Mouse (Mus musculus) gonadal fat pad, adult 2 months (tissue): Measurements from ENCODE around the gene Castor2. TPM values are rescaled to one million over a fixed set of nuclear protein-coding genes. Genes with fewer than 3 reads are reported as not detected.
A peak's percentile ranks its signal among the peaks of the same experiment; 100 is the strongest.

Experiments
- DNase-seq: peaks from one replicate; pipeline ENCODE4 v3.0.0-alpha.2; 2012; ENCODE audit warnings: low read depth
- polyA plus RNA-seq: library from polyadenylated mRNA; depleted of rRNA; stranded (reverse); fragments of >200 nt; gene quantifications from 2 replicates; pipeline ENCODE4 v1.2.3, GENCODE M21; 2012

Castor2 gene
- polyA plus RNA-seq, 1 experiment: 5.8 TPM

DNA sequence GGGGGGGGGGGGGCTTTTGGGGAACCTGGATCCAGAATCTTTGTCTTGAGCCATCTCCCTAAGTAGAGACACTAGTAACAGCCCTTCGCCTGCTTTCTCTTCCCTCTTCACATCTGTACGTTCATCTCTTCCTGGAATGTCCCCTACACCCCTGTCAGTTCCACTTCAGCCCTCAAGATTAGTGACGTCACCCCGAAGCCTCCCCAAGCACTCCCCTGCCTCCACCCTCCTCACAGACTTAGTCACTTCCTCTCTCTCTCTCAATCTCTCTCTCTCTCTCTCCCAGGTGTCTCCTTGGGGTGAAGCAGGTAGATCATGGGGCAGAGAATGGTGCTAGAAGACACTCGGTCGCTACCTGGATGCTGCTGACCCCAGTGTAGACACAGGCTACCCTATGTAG, 3.2 kb downstream of the Castor2 start:
- DNase-seq: no peak

- DNase-seq: no peak
Observed at GRCm38 (mm10) chr5:134105829-134106228, 6.3 kb downstream of the Castor2 start.

GRCm38 (mm10) chr5:134114981-134115380, 15.5 kb downstream of the Castor2 start:
- no peak for DNase-seq

GRCm38 (mm10) chr5:134115639-134116259, 16.2 kb downstream of the Castor2 start:
- DNase-seq: no peak

GRCm38 (mm10) chr5:134118798-134119407, 19.4 kb downstream of the Castor2 start:
- DNase-seq: no peak

DNA sequence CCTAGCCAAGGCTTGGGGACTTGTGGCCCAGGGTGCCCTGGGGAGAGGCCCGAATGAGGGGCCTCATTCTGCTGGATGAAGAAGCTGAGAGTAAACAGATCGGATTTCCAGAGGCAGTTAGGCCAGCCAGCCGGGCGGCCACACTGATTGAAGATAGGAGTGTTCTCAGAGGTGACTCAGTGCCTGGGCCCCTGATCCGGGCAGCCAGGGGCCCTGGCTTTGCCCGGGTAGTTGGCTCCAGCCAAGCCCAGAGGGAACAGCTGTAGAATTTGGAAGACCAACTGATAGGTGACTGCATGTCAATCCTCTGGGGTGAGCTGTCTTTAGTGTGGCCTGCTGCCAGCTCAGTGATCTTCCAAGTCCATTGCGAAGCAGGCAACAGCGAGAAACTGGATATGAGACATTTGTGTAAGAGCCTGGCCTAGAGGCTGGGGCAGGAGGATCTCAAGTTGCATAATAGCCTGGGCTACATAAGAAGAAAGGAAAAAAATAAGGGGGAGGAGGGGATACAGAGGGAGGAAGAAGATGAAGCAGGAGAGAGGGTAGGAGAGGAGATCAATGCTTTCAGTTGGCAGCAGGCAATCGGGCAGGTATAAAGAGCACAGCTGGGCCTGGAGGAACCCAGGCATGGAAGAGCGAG, 20.1 kb downstream of the Castor2 start:
- peak; percentile 71 for DNase-seq

DNA sequence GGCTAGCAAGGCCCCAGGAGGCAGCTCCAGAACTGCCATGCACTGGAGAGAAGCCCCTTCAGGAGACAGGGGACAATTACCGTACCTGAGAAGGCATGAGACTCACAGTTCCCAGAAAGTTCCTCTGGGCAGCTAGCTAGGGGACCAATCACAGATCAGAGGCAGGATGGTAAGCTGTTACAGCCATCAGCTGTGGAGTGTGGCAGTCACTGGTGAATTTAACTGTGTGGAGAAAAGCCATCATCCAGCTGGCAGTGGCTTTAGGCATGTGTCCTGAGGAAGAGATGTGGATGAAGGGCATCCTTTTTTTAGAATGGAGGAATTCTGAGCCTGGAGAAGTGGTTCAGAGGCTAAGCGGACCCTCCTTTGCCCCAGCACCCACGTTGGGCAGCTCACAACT, 20.6 kb downstream of the Castor2 start:
- no peak for DNase-seq

GRCm38 (mm10) chr5:134121138-134121892, 21.8 kb downstream of the Castor2 start:
- no peak for DNase-seq

DNA sequence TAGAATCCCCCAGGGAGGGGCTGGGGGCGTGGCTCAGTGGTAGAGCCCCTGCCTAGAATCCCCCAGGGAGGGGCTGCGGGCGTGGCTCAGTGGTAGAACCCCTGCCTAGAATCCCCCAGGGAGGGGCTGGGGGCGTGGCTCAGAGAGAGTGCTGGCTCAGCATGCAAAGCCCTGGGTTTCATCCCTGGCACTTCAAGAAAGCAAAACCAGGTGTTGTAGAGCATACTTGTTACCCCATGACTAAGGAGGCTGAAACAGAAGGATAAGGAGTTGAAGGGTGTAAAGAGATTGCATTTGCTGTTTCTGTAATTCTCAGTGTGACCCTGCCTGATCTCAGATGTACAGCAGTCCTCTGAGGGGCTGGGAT, 22.4 kb downstream of the Castor2 start:
- no peak for DNase-seq

- no peak for DNase-seq
Observed at GRCm38 (mm10) chr5:134123846-134124245, 24.3 kb downstream of the Castor2 start.

DNA sequence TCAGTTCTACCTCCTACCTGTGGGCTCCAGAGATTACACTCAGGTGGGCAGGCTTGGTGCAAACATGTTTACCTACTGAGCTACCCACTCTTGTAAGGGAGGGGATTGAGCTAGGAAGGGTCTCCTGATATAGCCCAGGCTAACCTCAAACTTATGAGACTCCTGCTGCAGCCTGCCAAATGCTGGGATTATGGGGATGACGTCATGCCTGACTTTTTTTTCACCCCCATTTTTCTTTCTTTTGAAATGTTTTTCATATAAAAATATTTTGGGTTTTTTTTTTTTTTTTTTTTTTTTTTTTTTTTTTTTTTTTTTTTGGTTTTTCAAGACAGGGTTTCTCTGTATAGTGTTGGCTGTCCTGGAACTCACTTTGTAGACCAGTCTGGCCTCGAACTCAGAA, 26.7 kb downstream of the Castor2 start:
- no peak for DNase-seq

GRCm38 (mm10) chr5:134131586-134131985, 32.1 kb downstream of the Castor2 start:
- DNase-seq: no peak

DNA sequence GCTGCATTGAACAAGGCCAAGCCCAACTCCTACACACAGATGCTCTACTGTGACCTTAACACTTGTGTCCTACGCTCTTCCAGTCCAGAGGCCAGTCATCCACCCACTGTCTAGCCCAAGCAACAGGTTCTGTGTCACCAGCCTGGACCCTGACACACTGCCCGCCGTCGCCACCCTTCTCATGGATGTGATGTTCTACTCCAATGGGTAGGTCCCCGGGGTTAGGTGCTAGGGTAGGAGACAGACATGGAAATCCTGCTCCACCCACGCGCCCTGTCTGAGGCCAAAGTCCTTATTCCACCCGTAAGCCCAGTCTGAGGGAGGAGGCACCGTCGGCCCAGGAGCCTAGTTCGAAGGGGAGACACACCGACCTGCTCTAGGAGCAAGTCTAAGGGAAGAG, 36.5 kb downstream of the Castor2 start:
- no peak for DNase-seq

GRCm38 (mm10) chr5:134137933-134138332, 38.4 kb downstream of the Castor2 start:
- DNase-seq: no peak

GRCm38 (mm10) chr5:134139429-134139828, 39.9 kb downstream of the Castor2 start:
- DNase-seq: no peak

DNA sequence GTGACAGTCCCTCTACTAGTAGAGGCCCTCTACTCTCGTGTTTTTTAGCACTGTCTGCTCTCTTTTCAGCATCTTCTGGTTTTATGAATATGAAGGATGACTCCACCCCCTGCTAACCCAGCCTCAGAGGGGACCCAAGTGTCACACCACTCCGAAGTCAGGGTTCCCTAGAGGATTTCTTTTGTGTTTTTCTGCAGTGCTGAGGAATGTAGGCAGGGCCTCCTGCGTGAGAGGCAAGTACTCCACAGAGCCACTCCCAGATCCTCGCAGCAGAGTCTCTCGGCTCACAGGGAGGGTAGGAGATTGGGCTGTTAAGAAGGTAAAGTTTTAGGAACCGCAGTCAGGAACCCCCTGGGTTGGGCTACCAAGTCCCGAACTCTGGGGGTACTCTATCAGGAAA, 41.7 kb downstream of the Castor2 start:
- no peak for DNase-seq

DNA sequence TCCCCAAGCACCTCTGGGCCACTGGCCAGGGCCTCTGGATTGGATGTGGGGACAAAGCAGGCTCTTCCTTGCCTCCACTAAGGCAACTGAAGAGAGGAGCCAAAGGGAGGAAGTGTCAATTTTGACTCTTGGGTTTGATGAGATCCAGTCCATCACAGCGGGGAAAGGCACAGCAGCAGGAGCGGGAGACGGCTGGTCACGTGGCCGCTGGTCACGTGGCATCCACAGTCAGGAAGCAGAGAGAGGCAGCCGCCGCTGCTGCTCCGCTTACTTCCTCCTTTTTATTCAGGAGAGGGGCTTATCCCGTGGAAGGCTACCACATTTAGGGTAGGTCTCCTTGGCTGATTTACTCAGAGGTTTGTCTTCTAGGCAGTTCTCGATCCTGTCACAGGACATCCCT, 42.9 kb downstream of the Castor2 start:
- DNase-seq: no peak

DNA sequence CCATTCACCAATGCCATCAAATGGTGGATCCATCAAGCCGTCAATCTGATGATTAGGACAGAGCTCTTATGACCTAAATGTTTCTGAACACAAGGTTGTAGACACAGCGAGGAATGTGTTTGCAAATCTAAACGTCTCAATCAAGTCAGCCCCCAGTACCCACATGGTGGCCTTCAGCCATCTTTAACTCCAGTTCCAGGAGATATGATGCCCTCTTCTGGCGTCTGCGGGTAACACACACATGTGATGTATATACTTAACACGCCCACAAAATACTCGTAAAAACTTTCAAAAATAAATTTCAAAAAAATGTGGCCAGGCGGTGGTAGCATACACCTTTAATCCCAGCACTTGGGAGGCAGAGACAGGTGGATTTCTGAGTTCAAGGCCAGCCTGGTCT, 45.5 kb downstream of the Castor2 start:
- DNase-seq: no peak

DNA sequence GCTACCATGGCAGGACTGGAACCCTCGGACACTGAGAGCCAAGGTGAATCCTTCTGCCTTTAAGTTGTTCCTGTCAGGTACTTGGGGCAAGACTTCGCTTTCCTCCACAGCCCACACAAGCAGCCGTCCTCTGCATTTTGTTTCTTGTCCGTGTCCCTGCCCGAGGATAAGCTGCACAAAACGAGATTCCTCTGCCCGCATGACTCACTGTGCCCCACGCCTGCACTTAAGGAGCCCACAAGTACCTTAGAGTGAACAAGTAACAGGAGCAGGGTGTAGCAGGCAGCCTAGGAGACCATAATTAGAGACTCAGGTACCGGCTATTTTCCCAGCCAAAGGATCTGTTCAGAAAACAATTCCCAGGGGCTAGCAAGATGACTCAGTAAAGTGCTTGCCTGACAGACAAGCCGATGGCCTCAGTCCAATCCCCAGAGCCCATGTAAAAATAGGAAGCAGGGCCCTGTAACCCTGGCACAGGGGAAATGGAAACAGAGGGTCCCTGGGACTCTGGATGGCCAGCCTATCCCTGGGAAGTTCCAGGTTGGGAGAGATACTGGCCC, 47.8 kb downstream of the Castor2 start:
- DNase-seq: no peak

- DNase-seq: no peak
Observed at GRCm38 (mm10) chr5:134148153-134148552, 48.6 kb downstream of the Castor2 start.

DNA sequence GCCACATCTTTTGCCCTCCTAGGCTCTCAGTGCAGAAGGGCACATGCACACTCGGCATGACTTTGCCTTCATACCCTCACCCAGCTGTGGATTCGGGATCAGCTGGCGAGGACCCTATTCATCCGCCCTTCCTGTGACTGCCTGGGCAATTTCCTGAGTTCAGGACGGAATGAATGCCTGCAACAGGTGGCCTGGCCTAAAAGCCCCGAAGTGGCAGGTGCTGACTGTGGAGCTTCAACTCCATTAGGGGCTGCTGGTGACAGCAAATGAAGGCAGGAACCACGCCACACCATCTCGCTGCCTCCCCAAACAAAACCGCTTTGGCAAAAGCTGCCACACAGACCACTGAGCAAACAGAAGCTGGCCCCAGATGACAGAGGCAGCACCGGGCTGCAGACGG, 52.4 kb downstream of the Castor2 start:
- no peak for DNase-seq

DNA sequence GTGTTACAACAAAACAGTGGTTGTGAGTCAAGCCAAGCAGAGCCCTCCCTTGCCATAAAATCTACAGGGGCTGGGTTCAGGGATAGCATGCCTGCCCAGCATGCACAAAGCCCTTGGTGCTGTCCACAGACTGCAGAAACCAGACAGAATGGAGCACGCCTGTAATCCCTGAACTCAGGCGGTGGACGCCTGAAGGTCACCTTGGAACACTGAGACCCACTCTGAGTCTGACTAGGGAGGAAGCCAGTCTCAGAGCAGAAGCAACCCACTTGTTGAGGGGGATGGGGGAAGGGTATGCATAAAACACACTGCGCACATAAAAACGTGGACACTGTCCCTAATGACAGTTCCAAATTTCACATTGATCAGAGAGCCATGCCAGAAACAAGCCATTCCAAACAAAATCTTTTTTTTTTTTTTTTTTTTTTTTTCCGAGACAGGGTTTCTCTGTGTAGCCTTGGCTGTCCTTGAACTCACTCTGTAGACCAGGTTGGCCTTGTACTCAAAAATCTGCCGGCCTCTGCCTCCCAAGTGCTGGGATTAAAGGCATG, 56.5 kb downstream of the Castor2 start:
- DNase-seq: no peak
